Mouse (Mus musculus) midbrain, embryonic 16.5 days (tissue): Measurements from ENCODE around the gene Cxcl13. TPM values are rescaled to one million over a fixed set of nuclear protein-coding genes. Genes with fewer than 3 reads are reported as not detected.

Experiments used
- ATAC-seq: fragments of 200-750 bp; cut with Nextera tagmentation; 2 replicates; pipeline ENCODE4 v1.8.0; 2017; ENCODE audit warnings: moderate TSS enrichment
- H3K27ac ChIP-seq: fragments of 300-500 bp; sonication (generic); 2 replicates; pipeline ENCODE4 v1.5.1; 2014; ENCODE audit warnings: mild to moderate bottlenecking, low read length, mixed read lengths
- H3K27me3 ChIP-seq: fragments of 300-500 bp; sonication (generic); 2 replicates; pipeline ENCODE4 v1.6.1; 2014; ENCODE audit warnings: low read depth, low read length, mixed read lengths; ENCODE audit not compliant: control insufficient read depth, insufficient read depth
- H3K36me3 ChIP-seq: fragments of 300-500 bp; sonication (generic); 2 replicates; pipeline ENCODE4 v1.6.1; 2014; ENCODE audit warnings: mild to moderate bottlenecking, low read length, moderate library complexity, mixed read lengths; ENCODE audit not compliant: control insufficient read depth, insufficient read depth
- H3K4me1 ChIP-seq: fragments of 300-500 bp; sonication (generic); 2 replicates; pipeline ENCODE4 v1.6.1; 2014; ENCODE audit warnings: mild to moderate bottlenecking, low read length, mixed read lengths; ENCODE audit not compliant: control insufficient read depth, insufficient read depth
- H3K4me2 ChIP-seq: fragments of 300-500 bp; sonication (generic); 2 replicates; pipeline ENCODE4 v1.6.1; 2014; ENCODE audit warnings: mild to moderate bottlenecking, low read length, mixed read lengths
- H3K4me3 ChIP-seq: fragments of 300-500 bp; sonication (generic); 2 replicates; pipeline ENCODE4 v1.5.1; 2014; ENCODE audit warnings: low read depth, mild to moderate bottlenecking, low read length, moderate library complexity, mixed read lengths
- H3K9ac ChIP-seq: fragments of 300-500 bp; sonication (generic); 2 replicates; pipeline ENCODE4 v1.6.1; 2014; ENCODE audit warnings: low read depth, low read length, mixed read lengths
- H3K9me3 ChIP-seq: fragments of 300-500 bp; sonication (generic); replicated peaks from 2 replicates; pipeline ENCODE4 v1.6.1; 2014; ENCODE audit warnings: mild to moderate bottlenecking, low read length, mixed read lengths; ENCODE audit not compliant: control insufficient read depth, poor library complexity, severe bottlenecking
- WGBS: fragments of 180-500 bp; shearing (Covaris S2); extraction: QIAGEN DNeasy Blood & Tissue Kit; methylation state at CpG from one replicate; pipeline ENCODE4 v1.1.7; 2014; 5-methylcytosine and 5-hydroxymethylcytosine counted together
- polyA plus RNA-seq: library from polyadenylated mRNA; unstranded; fragments of >200 nt; fragmentation: Nextera tagmentation; extraction: Ambion mirVana; gene quantifications from 2 replicates; pipeline ENCODE4 v1.2.1, GENCODE M21; 2015

The Cxcl13 gene
- polyA plus RNA-seq, 1 experiment from 2014 or later, result 0.79 TPM

- H3K4me1 ChIP-seq, result no peaks in the 10 kb centered on the region
- H3K27me3 ChIP-seq, result no peaks in the 10 kb centered on the region
- H3K9ac ChIP-seq, result no peak overlapping the region
- no peak overlapping the region for H3K27ac ChIP-seq
- H3K36me3 ChIP-seq, result no peaks in the 10 kb centered on the region
- H3K9me3 ChIP-seq, result no peaks in the 10 kb centered on the region
- H3K4me3 ChIP-seq, result no peak overlapping the region
- no peak overlapping the region for H3K4me2 ChIP-seq
- WGBS, result 84% methylated on average over 7 of the region's 7 CpGs
- no peak for ATAC-seq
These were observed 51.6 kb downstream of the Cxcl13 start for GRCm38 (mm10) chr5:96008274-96008842.

- Histone ChIP-seq H3K9me3 (no peaks in the 10 kb centered on the region), H3K27ac (no peak overlapping the region), H3K4me3 (no peak overlapping the region), H3K27me3 (no peaks in the 10 kb centered on the region), H3K36me3 (no peaks in the 10 kb centered on the region), H3K4me1 (no peaks in the 10 kb centered on the region), H3K9ac (no peak overlapping the region), H3K4me2 (no peak overlapping the region)
- WGBS, result 79% methylated on average over 1 of the region's 1 CpGs
- ATAC-seq, result no peak
These were observed 52.3 kb downstream of the Cxcl13 start for GRCm38 (mm10) chr5:96009076-96009475.

Other genes with a start within 250 kb of the Cxcl13 start
- gene Gm7978, start 220.8 kb upstream of the Cxcl13 start, polyA plus RNA-seq, result not detected in 2 replicates
- gene Gm7982, start 214.9 kb upstream of the Cxcl13 start, polyA plus RNA-seq, result not detected in 2 replicates
- gene E330014E10Rik, start 181.0 kb upstream of the Cxcl13 start, polyA plus RNA-seq, result not detected in 2 replicates
- 12.1 and 15.3 TPM in 2 replicates for gene Cnot6l, start 207.2 kb downstream of the Cxcl13 start, polyA plus RNA-seq